Mouse (Mus musculus): ENCODE measurements around the gene Syde2. TPM values are rescaled to one million over a fixed set of nuclear protein-coding genes. Genes with fewer than 3 reads are reported as not detected.
A peak's percentile ranks its signal among the peaks of the same experiment; 100 is the strongest.

Gene Syde2
- polyA plus RNA-seq, 1 experiment: 1.3 TPM

DNA sequence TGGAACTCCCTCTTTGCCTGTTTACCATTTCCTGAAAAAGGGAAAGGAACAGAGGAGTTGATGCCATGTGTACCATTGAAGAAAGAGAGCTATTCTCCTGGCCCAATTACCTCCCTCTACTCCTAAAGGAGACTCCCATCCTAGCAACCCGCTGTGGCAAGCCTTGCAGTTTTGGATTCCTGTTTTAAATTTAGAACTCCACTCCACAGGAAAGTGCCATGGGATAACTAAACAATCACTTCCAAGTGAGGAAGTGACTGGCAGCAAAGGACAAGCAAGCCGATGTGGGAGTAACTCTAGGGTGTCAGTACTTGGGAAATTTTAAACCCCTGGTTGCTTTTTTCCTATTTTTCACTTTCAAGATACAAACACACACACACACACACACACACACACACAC is 41.0 kb upstream of the Syde2 start:
- DNase-seq: no peak
- no peak overlapping the region for H3K27ac ChIP-seq (ENCODE audit: insufficient read depth, low read length)
- no peaks in the 10 kb centered on the region for H3K27me3 ChIP-seq (ENCODE audit: control insufficient read depth, insufficient read depth, low read length)
- WGBS: 74% methylated on average over 2 of the region's 2 CpGs
- H3K4me3 ChIP-seq (replicated peaks; ENCODE audit: insufficient read depth, low read depth, low read length): no peak overlapping the region
- no peak for TF ChIP-seq POLR2A (IDR thresholded peaks at IDR 0.05; ENCODE audit: borderline replicate concordance, insufficient read depth, low read length)
- TF ChIP-seq CTCF (IDR thresholded peaks at IDR 0.05; ENCODE audit: borderline replicate concordance, insufficient read depth, low read depth, low read length): no peak
- H3K4me1 ChIP-seq (ENCODE audit: control insufficient read depth, insufficient read depth, low read length): no peaks in the 10 kb centered on the region; the same call in 1 of the 2 replicates

DNA sequence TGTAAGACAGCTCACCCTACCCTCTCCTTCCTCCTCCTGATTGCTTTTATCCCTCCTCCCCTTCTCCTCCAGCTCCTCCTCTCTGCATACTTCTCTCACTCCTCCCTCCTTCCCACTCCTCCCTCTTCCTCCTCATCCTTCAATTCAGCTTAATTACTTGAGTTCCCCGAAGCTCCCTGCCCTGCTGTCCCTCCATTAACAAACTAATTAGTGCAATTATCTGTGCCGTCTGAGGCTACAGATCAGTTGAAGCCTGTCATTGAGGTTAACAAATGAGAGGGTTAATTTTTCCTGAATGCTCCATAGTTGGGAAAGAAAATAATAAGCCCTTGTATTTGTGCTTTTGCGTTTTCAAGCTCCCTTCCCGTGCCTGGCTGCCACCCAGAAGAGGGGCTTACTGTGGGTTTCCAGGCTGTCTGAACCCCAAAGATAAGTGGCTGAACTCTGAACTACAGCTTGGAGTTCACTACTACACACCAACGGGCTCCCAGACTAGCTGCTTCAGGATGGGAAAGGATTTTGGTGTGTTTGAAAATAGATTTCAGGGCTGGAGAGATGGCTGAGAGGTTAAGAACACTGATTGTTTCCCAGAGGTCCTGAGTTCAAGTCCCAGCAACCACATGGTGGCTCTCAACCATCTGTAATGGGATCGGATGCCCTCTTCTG is 40.0 kb upstream of the Syde2 start:
- TF ChIP-seq CTCF (IDR thresholded peaks at IDR 0.05; ENCODE audit: borderline replicate concordance, insufficient read depth, low read depth, low read length): no peak
- TF ChIP-seq POLR2A (IDR thresholded peaks at IDR 0.05; ENCODE audit: borderline replicate concordance, insufficient read depth, low read length): no peak
- Histone ChIP-seq H3K27me3 (ENCODE audit: control insufficient read depth, insufficient read depth, low read length) (no peaks in the 10 kb centered on the region), H3K4me1 (ENCODE audit: control insufficient read depth, insufficient read depth, low read length) (no peaks in the 10 kb centered on the region), H3K27ac (ENCODE audit: insufficient read depth, low read length) (no peak overlapping the region), H3K4me3 (replicated peaks; ENCODE audit: insufficient read depth, low read depth, low read length) (no peak overlapping the region)
- WGBS: 37% methylated on average over 6 of the region's 6 CpGs
- DNase-seq: no peak

DNA sequence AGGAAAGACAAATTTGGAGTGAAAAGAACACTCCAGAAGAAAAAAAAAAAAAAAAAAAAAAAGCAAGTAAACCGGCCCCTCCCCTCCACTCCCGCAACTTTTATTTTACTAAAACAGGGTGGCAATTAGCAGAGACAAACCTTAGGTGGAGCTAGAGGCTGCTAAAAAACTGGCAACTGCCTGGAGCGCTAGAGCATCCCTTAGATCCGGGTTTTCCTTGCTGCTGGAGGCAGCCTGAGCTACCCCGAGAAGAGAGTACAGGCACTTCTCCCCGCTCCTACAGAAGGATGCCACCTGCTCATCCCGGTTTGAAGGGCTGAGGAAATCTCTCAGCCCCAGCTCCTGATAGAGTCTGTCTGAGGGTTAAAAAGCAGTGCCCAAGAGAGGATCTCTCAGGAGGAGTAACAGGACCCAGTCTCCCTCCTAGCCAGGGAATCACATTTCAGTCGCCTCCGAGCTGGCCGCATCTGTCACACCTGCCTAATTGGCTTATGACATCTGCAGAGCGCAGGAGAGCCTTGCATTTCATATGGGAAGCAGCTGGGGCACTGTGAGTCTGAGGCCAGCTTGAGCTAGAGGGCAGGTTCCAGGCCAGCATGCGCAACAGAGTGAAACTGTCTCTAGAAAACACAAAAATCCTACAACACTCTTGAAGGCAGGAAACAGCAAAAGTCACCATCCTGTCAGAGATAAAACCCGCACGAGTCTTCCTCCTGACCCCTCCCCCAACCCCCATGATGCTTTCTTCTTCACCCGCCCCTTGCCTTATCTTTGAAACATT is 37.4 kb upstream of the Syde2 start:
- H3K4me3 ChIP-seq (replicated peaks; ENCODE audit: insufficient read depth, low read depth, low read length): peak overlapping the region; percentile 2
- H3K4me1 ChIP-seq (ENCODE audit: control insufficient read depth, insufficient read depth, low read length): no peaks in the 10 kb centered on the region
- DNase-seq: peak; percentile 45 to 53
- 12% methylated on average over 15 of the region's 15 CpGs for WGBS
- H3K27me3 ChIP-seq (ENCODE audit: control insufficient read depth, insufficient read depth, low read length): no peaks in the 10 kb centered on the region
- no peak overlapping the region for H3K27ac ChIP-seq (ENCODE audit: insufficient read depth, low read length)
- no peak for TF ChIP-seq POLR2A (IDR thresholded peaks at IDR 0.05; ENCODE audit: borderline replicate concordance, insufficient read depth, low read length)
- TF ChIP-seq CTCF (IDR thresholded peaks at IDR 0.05; ENCODE audit: borderline replicate concordance, insufficient read depth, low read depth, low read length): peak; percentile 52; the same call in 1 of the 2 replicates

DNA sequence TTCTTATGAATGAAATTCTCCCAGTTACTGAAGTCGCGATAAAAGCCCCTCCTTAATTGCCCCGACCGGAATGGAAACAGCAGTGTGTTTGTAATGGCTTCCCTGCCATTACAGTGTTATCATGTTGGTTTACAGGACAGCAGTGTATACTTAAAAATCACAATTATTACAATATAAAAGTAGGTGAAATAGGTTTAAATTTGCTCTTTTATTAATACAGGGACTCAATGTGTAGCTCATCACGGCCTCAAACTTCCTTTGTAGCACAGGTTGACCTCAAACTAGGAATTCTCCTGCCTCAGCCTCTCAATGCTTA is 36.9 kb upstream of the Syde2 start:
- TF ChIP-seq POLR2A (IDR thresholded peaks at IDR 0.05; ENCODE audit: borderline replicate concordance, insufficient read depth, low read length): no peak
- TF ChIP-seq CTCF (IDR thresholded peaks at IDR 0.05; ENCODE audit: borderline replicate concordance, insufficient read depth, low read depth, low read length): no peak
- no peak overlapping the region for H3K27ac ChIP-seq (ENCODE audit: insufficient read depth, low read length)

DNA sequence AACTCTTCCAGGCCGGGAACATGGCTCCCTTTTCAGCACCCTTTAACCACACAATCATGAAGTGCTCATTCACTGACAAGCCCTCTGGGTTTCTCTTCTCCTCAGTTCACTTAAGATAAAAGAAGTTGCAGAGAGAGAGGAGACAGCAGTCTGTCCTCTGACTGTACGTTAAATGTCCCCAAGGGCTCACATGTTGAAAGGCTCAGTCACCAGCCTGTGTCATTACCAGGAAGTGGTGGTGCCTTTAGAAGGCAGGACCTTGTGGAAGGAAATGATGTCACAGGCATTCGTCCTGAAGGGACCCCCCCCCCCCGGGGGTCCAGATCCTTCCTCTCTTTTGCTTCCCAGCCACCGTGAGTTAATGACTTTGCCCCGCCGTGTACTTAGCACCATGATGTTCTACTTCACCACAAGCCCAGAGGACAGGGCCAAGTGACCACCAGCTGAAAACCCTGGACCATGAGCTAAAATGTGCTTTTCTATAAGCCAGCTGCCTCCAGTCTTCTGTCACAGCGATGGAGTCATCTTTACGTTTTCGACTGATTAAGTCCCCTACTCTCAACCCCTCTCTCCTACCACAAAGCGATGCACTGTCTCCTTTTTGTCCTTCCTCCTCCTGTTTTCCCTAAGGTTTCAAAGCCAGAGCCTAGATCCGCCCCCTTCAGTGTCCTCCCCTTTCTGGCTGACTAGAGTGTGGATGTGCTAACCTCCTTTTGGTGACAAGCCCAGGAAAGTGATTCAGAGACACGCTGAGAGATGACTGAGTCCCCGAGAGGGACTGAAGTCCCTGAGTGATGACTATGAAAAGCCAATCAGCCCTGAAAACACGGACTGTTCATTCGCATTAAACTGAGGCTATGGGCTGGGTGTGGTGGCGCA is 36.1 kb upstream of the Syde2 start:
- DNase-seq: no peak
- H3K4me1 ChIP-seq (ENCODE audit: control insufficient read depth, insufficient read depth, low read length): no peaks in the 10 kb centered on the region
- H3K4me3 ChIP-seq (replicated peaks; ENCODE audit: insufficient read depth, low read depth, low read length): no peak overlapping the region
- TF ChIP-seq CTCF (IDR thresholded peaks at IDR 0.05; ENCODE audit: borderline replicate concordance, insufficient read depth, low read depth, low read length) (no peak), POLR2A (IDR thresholded peaks at IDR 0.05; ENCODE audit: borderline replicate concordance, insufficient read depth, low read length) (no peak)
- no peak overlapping the region for H3K27ac ChIP-seq (ENCODE audit: insufficient read depth, low read length)
- WGBS: 63% methylated on average over 17 of the region's 17 CpGs
- H3K27me3 ChIP-seq (ENCODE audit: control insufficient read depth, insufficient read depth, low read length): no peaks in the 10 kb centered on the region

More for the DNA sequence above, 36.9 kb upstream of the Syde2 start:
- H3K4me1 ChIP-seq (ENCODE audit: control insufficient read depth, insufficient read depth, low read length): no peaks in the 10 kb centered on the region
- no peak overlapping the region for H3K4me3 ChIP-seq (replicated peaks; ENCODE audit: insufficient read depth, low read depth, low read length)
- DNase-seq: no peak
- WGBS: 48% methylated on average over 5 of the region's 5 CpGs
- no peaks in the 10 kb centered on the region for H3K27me3 ChIP-seq (ENCODE audit: control insufficient read depth, insufficient read depth, low read length)

DNA sequence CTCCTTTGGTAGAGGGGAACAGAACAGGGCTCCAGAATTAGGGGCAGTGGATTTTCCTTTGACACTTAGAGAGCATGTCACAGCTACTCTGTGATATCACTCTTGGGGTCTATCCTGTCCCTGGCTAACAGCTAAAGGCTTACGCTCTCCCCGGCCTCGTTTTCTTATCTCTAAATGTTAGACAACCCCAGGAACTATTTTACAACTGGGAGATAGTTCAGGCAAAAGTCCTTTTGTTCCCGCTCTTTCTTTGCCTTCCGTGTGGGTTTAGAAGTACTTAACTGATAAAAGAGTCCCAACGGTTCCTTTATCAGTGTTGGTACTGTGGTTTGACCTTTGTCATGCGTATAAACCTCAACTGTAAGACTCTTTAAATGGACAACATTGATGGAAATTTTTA is 34.7 kb upstream of the Syde2 start:
- WGBS: 94% methylated on average over 7 of the region's 7 CpGs
- H3K4me3 ChIP-seq (replicated peaks; ENCODE audit: insufficient read depth, low read depth, low read length): no peak overlapping the region

DNA sequence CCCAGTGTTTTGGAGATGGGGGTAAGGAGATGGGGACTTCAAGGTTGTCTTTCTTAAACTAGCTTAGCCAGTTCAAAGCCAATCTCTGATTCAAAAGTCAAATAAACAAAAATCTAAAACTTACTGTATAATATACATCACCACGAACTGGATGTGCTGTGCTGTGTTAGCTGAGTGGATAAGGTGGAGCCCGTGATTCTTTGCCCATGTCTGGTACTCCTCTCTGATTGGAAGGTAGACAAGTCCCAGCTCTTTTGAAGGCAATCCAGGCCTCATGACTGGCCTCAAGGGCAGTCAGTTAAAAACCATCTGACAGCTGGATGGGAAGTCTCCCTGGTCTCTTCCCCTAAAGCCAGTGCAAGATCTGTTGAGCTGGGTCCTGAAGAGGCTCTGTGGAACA is 34.3 kb upstream of the Syde2 start:
- Histone ChIP-seq H3K27ac (ENCODE audit: insufficient read depth, low read length) (no peak overlapping the region), H3K4me3 (replicated peaks; ENCODE audit: insufficient read depth, low read depth, low read length) (no peak overlapping the region), H3K4me1 (ENCODE audit: control insufficient read depth, insufficient read depth, low read length) (no peaks in the 10 kb centered on the region), H3K27me3 (ENCODE audit: control insufficient read depth, insufficient read depth, low read length) (no peaks in the 10 kb centered on the region)
- 84% methylated on average over 2 of the region's 2 CpGs for WGBS
- TF ChIP-seq POLR2A (IDR thresholded peaks at IDR 0.05; ENCODE audit: borderline replicate concordance, insufficient read depth, low read length) (no peak), CTCF (IDR thresholded peaks at IDR 0.05; ENCODE audit: borderline replicate concordance, insufficient read depth, low read depth, low read length) (no peak)
- no peak for DNase-seq

More for the DNA sequence above, 34.7 kb upstream of the Syde2 start:
- no peaks in the 10 kb centered on the region for H3K4me1 ChIP-seq (ENCODE audit: control insufficient read depth, insufficient read depth, low read length)
- DNase-seq: no peak
- no peaks in the 10 kb centered on the region for H3K27me3 ChIP-seq (ENCODE audit: control insufficient read depth, insufficient read depth, low read length)
- no peak for TF ChIP-seq POLR2A (IDR thresholded peaks at IDR 0.05; ENCODE audit: borderline replicate concordance, insufficient read depth, low read length)
- TF ChIP-seq CTCF (IDR thresholded peaks at IDR 0.05; ENCODE audit: borderline replicate concordance, insufficient read depth, low read depth, low read length): no peak
- H3K27ac ChIP-seq (ENCODE audit: insufficient read depth, low read length): no peak overlapping the region

Data from cerebellum, adult 2 months (tissue).